Mouse (Mus musculus) lung, embryonic 14.5 days (tissue): ENCODE measurements at regions not wholly inside any gene's neighbourhood (a gene's known extent, or its start where the extent isn't known, plus 50 kb on each side); places are given as distances from the start of the nearest gene placed in this dataset.
A peak's percentile ranks its signal among the peaks of the same experiment; 100 is the strongest.

Source experiments
- ATAC-seq: fragments of 200-750 bp; cut with Nextera tagmentation; 2 replicates; pipeline ENCODE4 v1.8.0; 2017; ENCODE audit warnings: mild to moderate bottlenecking, moderate TSS enrichment, moderate library complexity; ENCODE audit not compliant: insufficient read depth
- DNase-seq: peaks from one replicate; pipeline ENCODE4 v3.0.0-alpha.2; 2015
- H3K27ac ChIP-seq: fragments of 300-500 bp; sonication (generic); 2 replicates; pipeline ENCODE4 v1.5.1; 2014; ENCODE audit warnings: low read depth, mild to moderate bottlenecking, moderate library complexity
- H3K27me3 ChIP-seq: fragments of 300-500 bp; sonication (generic); 2 replicates; pipeline ENCODE4 v1.6.1; 2014; ENCODE audit warnings: low read length, control low read depth; ENCODE audit not compliant: insufficient read depth
- H3K36me3 ChIP-seq: fragments of 300-500 bp; sonication (generic); 2 replicates; pipeline ENCODE4 v1.6.1; 2014; ENCODE audit warnings: control low read depth; ENCODE audit not compliant: insufficient read depth
- H3K4me1 ChIP-seq: fragments of 300-500 bp; sonication (generic); 2 replicates; pipeline ENCODE4 v1.6.1; 2014; ENCODE audit warnings: antibody characterized with exemption, control low read depth; ENCODE audit not compliant: insufficient read depth
- H3K4me2 ChIP-seq: fragments of 300-500 bp; sonication (generic); 2 replicates; pipeline ENCODE4 v1.6.1; 2014; ENCODE audit warnings: mild to moderate bottlenecking
- H3K4me3 ChIP-seq: fragments of 300-500 bp; sonication (generic); 2 replicates; pipeline ENCODE4 v1.5.1; 2014; ENCODE audit warnings: low read depth, low read length
- H3K9ac ChIP-seq: fragments of 300-500 bp; sonication (generic); 2 replicates; pipeline ENCODE4 v1.6.1; 2014
- H3K9me3 ChIP-seq: fragments of 300-500 bp; sonication (generic); 2 replicates; pipeline ENCODE4 v1.6.1; 2016; ENCODE audit warnings: low read depth, low read length, control low read depth
- CTCF ChIP-seq: IDR thresholded peaks from 2 replicates; pipeline ENCODE4 v1.5.1; 2016; ENCODE audit warnings: antibody characterized with exemption, low read depth
- whole genome bisulfite sequencing: fragments of 180-500 bp; shearing (Covaris S2); extraction: QIAGEN DNeasy Blood & Tissue Kit; methylation state at CpG from one replicate; pipeline ENCODE4 v1.1.7; 2014; 5-methylcytosine and 5-hydroxymethylcytosine counted together

GRCm38 (mm10) chr13:112027736-112028135, 218.9 kb upstream of the Map3k1 start:
- H3K27me3 ChIP-seq = no peaks in the 10 kb centered on the region
- ATAC-seq (no peak), DNase-seq (no peak)
- peaks cover 25% of the 10 kb centered on the region for H3K4me1 ChIP-seq
- H3K4me3 ChIP-seq = no peak overlapping the region
- TF ChIP-seq CTCF = no peak
- no peaks in the 10 kb centered on the region for H3K9me3 ChIP-seq
- H3K36me3 ChIP-seq = no peaks in the 10 kb centered on the region
- no peak overlapping the region for H3K4me2 ChIP-seq
- H3K27ac ChIP-seq = no peak overlapping the region
- H3K9ac ChIP-seq = no peak overlapping the region
- 92% methylated on average over 5 of the region's 5 CpGs for WGBS

GRCm38 (mm10) chr13:112031061-112031460, 222.3 kb upstream of the Map3k1 start:
- DNase-seq (no peak), ATAC-seq (peak; percentile 48; the same call in 1 of the 2 replicates)
- Histone ChIP-seq H3K9ac (no peak overlapping the region), H3K9me3 (no peaks in the 10 kb centered on the region), H3K36me3 (no peaks in the 10 kb centered on the region), H3K27me3 (no peaks in the 10 kb centered on the region), H3K27ac (peak overlapping the region; percentile 92), H3K4me2 (no peak overlapping the region), H3K4me3 (no peak overlapping the region), H3K4me1 (peaks cover 9% of the 10 kb centered on the region; the same call in 1 of the 2 replicates)
- TF ChIP-seq CTCF = no peak
- 67% methylated on average over 11 of the region's 11 CpGs for WGBS

DNA sequence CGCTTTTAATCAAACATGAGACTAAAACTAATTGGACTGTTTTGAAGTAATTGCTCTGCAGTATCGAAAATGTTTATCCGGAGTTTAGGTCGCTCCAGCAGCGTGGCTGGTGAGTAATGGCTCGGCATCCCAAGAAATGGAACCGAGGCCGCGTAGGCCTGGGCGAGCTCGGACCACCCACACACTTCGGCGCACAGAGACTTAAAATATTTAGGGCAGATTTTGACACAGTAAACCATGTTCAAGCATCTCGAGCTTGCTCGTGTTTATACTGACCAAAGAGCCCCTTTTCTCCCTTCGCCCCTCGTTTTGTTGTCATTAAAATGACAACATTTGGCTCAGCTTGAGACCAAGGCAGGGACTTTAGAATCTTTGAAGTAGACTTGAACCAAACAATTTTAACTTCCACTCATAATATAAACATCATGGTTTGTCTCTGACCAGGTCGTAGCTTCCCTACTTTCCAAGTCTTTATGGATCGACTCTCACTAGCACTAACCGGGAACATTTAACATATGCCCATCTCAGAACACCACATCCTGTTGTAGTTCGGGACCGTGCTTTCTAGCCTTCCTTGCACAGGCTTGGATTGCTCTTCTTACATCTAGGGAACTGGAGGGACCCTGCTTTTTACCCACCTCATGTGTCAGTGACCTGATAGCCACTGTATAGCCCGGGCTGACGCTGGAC, 223.0 kb upstream of the Map3k1 start:
- Histone ChIP-seq H3K4me2 (no peak overlapping the region), H3K4me3 (no peak overlapping the region), H3K4me1 (0 out of 2 replicates have a peak, but pooled peaks cover 8% of the 10 kb centered on the region), H3K27ac (peak overlapping the region; percentile 92), H3K36me3 (no peaks in the 10 kb centered on the region), H3K9me3 (no peaks in the 10 kb centered on the region), H3K27me3 (no peaks in the 10 kb centered on the region), H3K9ac (no peak overlapping the region)
- 46% methylated on average over 24 of the region's 24 CpGs for WGBS
- no peak for TF ChIP-seq CTCF
- peak; percentile 92 for ATAC-seq
- peak; percentile 91 for DNase-seq

DNA sequence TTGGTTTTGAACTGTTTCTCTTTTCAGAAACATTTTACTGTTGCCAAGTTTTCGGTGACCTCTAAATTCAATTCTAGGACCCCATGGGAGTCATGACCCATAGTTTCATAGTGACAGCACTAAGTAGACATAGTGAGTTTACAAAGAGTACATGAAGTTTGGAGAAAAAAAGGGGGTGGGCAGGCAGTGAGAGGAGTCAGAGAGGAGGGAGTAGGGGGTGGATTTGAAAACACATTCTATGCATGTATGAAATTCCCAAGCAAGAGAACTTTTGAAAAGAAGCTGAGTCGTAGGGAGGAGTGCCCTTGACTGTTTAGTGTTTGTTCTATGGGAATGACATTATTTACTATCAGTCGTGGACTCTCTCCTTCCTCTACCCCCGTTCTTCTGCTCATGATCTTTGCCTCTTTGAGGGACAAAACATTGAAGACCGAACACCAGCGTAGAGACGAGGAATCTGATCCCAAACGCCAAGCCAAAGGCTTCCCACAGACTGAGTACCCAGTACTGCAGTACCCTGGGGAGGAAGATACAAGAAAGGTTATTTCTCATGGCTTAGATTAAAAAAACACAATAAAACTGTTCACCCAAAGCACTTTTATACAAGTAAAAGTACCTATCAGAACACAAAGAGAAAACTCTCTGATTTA, 229.1 kb upstream of the Map3k1 start:
- H3K4me3 ChIP-seq = no peak overlapping the region
- 0 out of 2 replicates have a peak overlapping the region, but pooled peaks have one; percentile 21 for H3K27ac ChIP-seq
- peaks cover 6% of the 10 kb centered on the region for H3K4me1 ChIP-seq
- 49% methylated on average over 8 of the region's 8 CpGs for WGBS
- peak; percentile 30 for DNase-seq
- H3K27me3 ChIP-seq = no peaks in the 10 kb centered on the region
- H3K9me3 ChIP-seq = no peaks in the 10 kb centered on the region
- H3K4me2 ChIP-seq = no peak overlapping the region
- no peak for TF ChIP-seq CTCF
- ATAC-seq = peak; percentile 50; the same call in 1 of the 2 replicates
- H3K9ac ChIP-seq = no peak overlapping the region
- H3K36me3 ChIP-seq = no peaks in the 10 kb centered on the region

DNA sequence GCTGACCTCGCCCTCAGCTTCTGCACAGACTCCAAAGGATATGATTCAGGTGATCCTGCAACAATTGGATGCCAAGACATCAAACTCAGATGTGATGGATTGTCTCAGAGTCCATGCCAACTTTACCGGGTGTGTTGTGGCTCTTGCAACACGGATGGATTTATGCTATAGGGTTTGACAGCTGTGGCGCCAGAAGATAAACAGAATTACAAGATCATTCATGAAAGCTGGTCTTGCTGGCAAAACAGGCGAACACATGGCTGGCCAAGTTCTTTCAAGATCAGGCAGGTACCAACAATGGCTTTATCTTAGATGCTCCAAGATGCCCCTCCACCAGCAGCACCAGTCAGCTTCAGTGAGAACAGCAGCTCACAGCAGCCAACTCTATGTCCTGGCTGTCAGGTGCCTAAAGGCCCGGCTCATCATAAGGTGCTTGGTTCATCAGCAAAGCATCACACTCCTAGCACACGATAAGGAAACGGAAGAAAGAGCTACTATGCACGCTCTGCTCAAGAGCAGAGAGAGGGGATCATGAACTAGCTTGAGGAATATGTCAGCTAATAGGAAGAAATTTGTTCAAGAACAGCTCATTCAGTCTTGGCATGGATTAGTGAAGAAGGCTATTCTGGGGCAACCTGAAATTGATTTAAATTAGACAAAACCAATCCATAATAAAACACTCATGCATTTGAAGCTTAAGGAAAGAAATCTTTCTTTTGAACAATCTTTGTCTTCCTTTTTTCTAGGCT, 229.9 kb upstream of the Map3k1 start:
- H3K4me3 ChIP-seq = no peak overlapping the region
- no peak for TF ChIP-seq CTCF
- peak; percentile 68 for DNase-seq
- H3K27ac ChIP-seq = 0 out of 2 replicates have a peak overlapping the region, but pooled peaks have one; percentile 18
- H3K9ac ChIP-seq = no peak overlapping the region
- ATAC-seq = peak; percentile 63
- H3K27me3 ChIP-seq = no peaks in the 10 kb centered on the region
- H3K4me2 ChIP-seq = no peak overlapping the region
- H3K9me3 ChIP-seq = no peaks in the 10 kb centered on the region
- no peaks in the 10 kb centered on the region for H3K36me3 ChIP-seq
- H3K4me1 ChIP-seq = peaks cover 6% of the 10 kb centered on the region
- WGBS = 47% methylated on average over 9 of the region's 9 CpGs

DNA sequence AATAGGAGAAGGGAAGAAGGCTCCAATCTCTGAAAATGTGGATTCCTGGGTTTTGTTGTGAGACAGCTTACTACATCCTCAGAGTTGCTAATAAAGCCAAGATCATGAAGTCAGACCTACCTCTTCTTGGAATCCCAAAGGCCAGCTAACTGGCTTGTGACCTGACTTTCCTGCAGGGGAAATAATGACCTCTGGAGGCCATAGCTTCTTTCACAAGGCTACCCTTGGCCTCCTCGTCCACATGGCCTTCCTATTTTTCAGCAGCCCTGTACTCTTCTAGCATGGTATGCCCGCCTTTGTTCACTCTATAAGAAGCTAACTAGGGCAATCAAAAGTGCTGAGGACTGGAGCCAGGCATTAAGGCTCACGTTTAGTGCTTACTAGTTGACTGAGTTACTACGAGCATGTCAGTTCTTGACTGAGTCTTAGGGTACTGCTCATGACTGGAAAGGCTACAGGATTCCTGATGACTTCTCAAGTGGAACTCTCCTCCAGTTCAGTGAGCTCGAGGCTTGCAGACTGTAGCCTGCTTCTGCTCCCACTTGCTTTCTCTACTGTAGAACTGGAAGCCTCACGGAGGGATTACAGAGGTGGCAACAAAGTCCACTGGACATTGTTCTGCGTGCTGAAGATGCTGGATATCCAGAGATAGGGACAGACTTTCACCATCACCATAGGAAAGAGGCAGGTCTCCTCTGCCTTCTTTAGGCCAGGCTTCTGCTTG, 230.8 kb upstream of the Map3k1 start:
- Histone ChIP-seq H3K9ac (no peak overlapping the region), H3K27ac (peak overlapping the region; percentile 42; the same call in 1 of the 2 replicates), H3K9me3 (no peaks in the 10 kb centered on the region), H3K4me1 (peaks cover 6% of the 10 kb centered on the region), H3K4me3 (no peak overlapping the region), H3K4me2 (no peak overlapping the region), H3K27me3 (no peaks in the 10 kb centered on the region), H3K36me3 (no peaks in the 10 kb centered on the region)
- ATAC-seq (no peak), DNase-seq (no peak)
- TF ChIP-seq CTCF = no peak
- WGBS = 83% methylated on average over 7 of the region's 7 CpGs
